Mouse (Mus musculus): ENCODE results near the gene Rflnb. TPM values are rescaled to one million over a fixed set of nuclear protein-coding genes. Genes with fewer than 3 reads are reported as not detected.
A peak's percentile ranks its signal among the peaks of the same experiment; 100 is the strongest.

The Rflnb gene
- total and polyA plus RNA-seq, 3 experiments, result 0.19 to 0.85 (median 0.69) TPM

GRCm38 (mm10) chr11:75972188-75972587 is 55.4 kb downstream of the Rflnb start:
- Histone ChIP-seq H3K9me3 (replicated peaks; ENCODE audit: low read length) (peaks cover 4% of the 10 kb centered on the region), H3K9ac (ENCODE audit: insufficient read depth, low read depth) (no peak overlapping the region), H3K4me3 (replicated peaks in 1 of 3; ENCODE audit: low read depth in 2 of 3, low read length in 2 of 3, poor library complexity in 1 of 3) (no peak overlapping the region), H3K36me3 (replicated peaks in 1 of 2; ENCODE audit: control insufficient read depth in 1 of 2, insufficient read depth in 1 of 2, low read length in 1 of 2) (no peaks in the 10 kb centered on the region), H3K27ac (ENCODE audit: insufficient read depth, low read depth) (no peak overlapping the region), H3K79me2 (replicated peaks; ENCODE audit: control insufficient read depth, extremely low read depth, insufficient read depth, poor library complexity, severe bottlenecking) (no peaks in the 10 kb centered on the region), H3K27me3 (replicated peaks) (peaks cover 50% of the 10 kb centered on the region), H3K4me1 (ENCODE audit: control insufficient read depth in 1 of 2, insufficient read depth in 2 of 2) (peaks cover 0 to 11% of the 10 kb centered on the region in 2 experiments; a peak in 2 of 4 replicates), H3K4me2 (ENCODE audit: insufficient read depth, low read depth, poor library complexity, severe bottlenecking) (no peak overlapping the region)
- TF ChIP-seq MAX (IDR thresholded peaks at IDR 0.05; ENCODE audit: low read length) (no peak), MXI1 (IDR thresholded peaks at IDR 0.05; ENCODE audit: low read depth, low read length) (no peak), MAFK (IDR thresholded peaks at IDR 0.05; ENCODE audit: insufficient replicate concordance, low read length) (no peak), KAT2A (IDR thresholded peaks at IDR 0.05; ENCODE audit: insufficient replicate concordance, low read length) (no peak), BHLHE40 (IDR thresholded peaks at IDR 0.05; ENCODE audit: low read depth, low read length) (no peak), JUN (IDR thresholded peaks at IDR 0.05; ENCODE audit: insufficient read depth, low read depth, low read length) (no peak), HCFC1 (IDR thresholded peaks at IDR 0.05; ENCODE audit: low read depth, low read length) (no peak), RAD21 (IDR thresholded peaks at IDR 0.05; ENCODE audit: low read depth, low read length) (no peak), POLR2AphosphoS2 (IDR thresholded peaks at IDR 0.05; ENCODE audit: low read depth, low read length) (no peak), NELFE (IDR thresholded peaks at IDR 0.05; ENCODE audit: low read depth, low read length) (no peak), ZMIZ1 (IDR thresholded peaks at IDR 0.05; ENCODE audit: low read depth, low read length) (no peak), TBP (conservative IDR thresholded peaks at IDR 0.05; ENCODE audit: low read depth, low read length) (no peak), GABPA (IDR thresholded peaks at IDR 0.05; ENCODE audit: insufficient replicate concordance, low read depth, low read length) (no peak), IRF4 (IDR thresholded peaks at IDR 0.05; ENCODE audit: low read depth, low read length) (no peak), MEF2A (IDR thresholded peaks at IDR 0.05; ENCODE audit: borderline replicate concordance, low read depth, low read length) (no peak)
- DNase-seq (ENCODE audit: extremely low read depth), result no peak
- dilution Hi-C loops (cut with MboI; ENCODE audit: extremely low pct_ligation_motif_present, extremely low pct_unique_long_range_greater_than_20kb, low sequenced_read_pairs), result no loop called here
- in situ Hi-C loops (cut with MboI; ENCODE audit: low pct_ligation_motif_present, low pct_unique_long_range_greater_than_20kb, low sequenced_read_pairs), result no loop called here

GRCm38 (mm10) chr11:75970629-75971028 is 57.0 kb downstream of the Rflnb start:
- Histone ChIP-seq H3K27ac (ENCODE audit: insufficient read depth, low read depth) (no peak overlapping the region), H3K9ac (ENCODE audit: insufficient read depth, low read depth) (no peak overlapping the region), H3K9me3 (replicated peaks; ENCODE audit: low read length) (peaks cover 4% of the 10 kb centered on the region), H3K36me3 (replicated peaks in 1 of 2; ENCODE audit: control insufficient read depth in 1 of 2, insufficient read depth in 1 of 2, low read length in 1 of 2) (no peaks in the 10 kb centered on the region), H3K4me1 (ENCODE audit: control insufficient read depth in 1 of 2, insufficient read depth in 2 of 2) (peaks cover 0 to 13% of the 10 kb centered on the region in 2 experiments; a peak in 2 of 4 replicates), H3K27me3 (replicated peaks) (peaks cover 63% of the 10 kb centered on the region), H3K79me2 (replicated peaks; ENCODE audit: control insufficient read depth, extremely low read depth, insufficient read depth, poor library complexity, severe bottlenecking) (no peaks in the 10 kb centered on the region), H3K4me3 (replicated peaks in 1 of 3; ENCODE audit: low read depth in 2 of 3, low read length in 2 of 3, poor library complexity in 1 of 3) (no peak overlapping the region), H3K4me2 (ENCODE audit: insufficient read depth, low read depth, poor library complexity, severe bottlenecking) (no peak overlapping the region)
- in situ Hi-C loops (cut with MboI; ENCODE audit: low pct_ligation_motif_present, low pct_unique_long_range_greater_than_20kb, low sequenced_read_pairs), result no loop called here
- peak; percentile 17 for DNase-seq (ENCODE audit: extremely low read depth)
- TF ChIP-seq ZNF384 (IDR thresholded peaks at IDR 0.05; ENCODE audit: low read depth, low read length) (no peak), SMC3 (IDR thresholded peaks at IDR 0.05; ENCODE audit: low read depth, low read length) (peak; percentile 47), MYC (IDR thresholded peaks at IDR 0.05; ENCODE audit: low read depth, low read length) (peak; percentile 69; the same call in 1 of the 2 replicates), HCFC1 (IDR thresholded peaks at IDR 0.05; ENCODE audit: low read depth, low read length) (no peak), USF2 (conservative IDR thresholded peaks at IDR 0.05; ENCODE audit: low read depth, low read length) (no peak), MAZ (IDR thresholded peaks at IDR 0.05; ENCODE audit: low read depth, low read length) (no peak), MXI1 (IDR thresholded peaks at IDR 0.05; ENCODE audit: low read depth, low read length) (no peak), JUN (IDR thresholded peaks at IDR 0.05; ENCODE audit: insufficient read depth, low read depth, low read length) (no peak), NELFE (IDR thresholded peaks at IDR 0.05; ENCODE audit: low read depth, low read length) (no peak), MAFK (IDR thresholded peaks at IDR 0.05; ENCODE audit: insufficient replicate concordance, low read length) (no peak), GABPA (IDR thresholded peaks at IDR 0.05; ENCODE audit: insufficient replicate concordance, low read depth, low read length) (no peak), POLR2AphosphoS2 (IDR thresholded peaks at IDR 0.05; ENCODE audit: low read depth, low read length) (no peak), ZC3H11A (IDR thresholded peaks at IDR 0.05; ENCODE audit: low read depth, low read length) (no peak), RAD21 (IDR thresholded peaks at IDR 0.05; ENCODE audit: low read depth, low read length) (peak; percentile 50), TBP (conservative IDR thresholded peaks at IDR 0.05; ENCODE audit: low read depth, low read length) (no peak), KAT2A (IDR thresholded peaks at IDR 0.05; ENCODE audit: insufficient replicate concordance, low read length) (no peak), POLR2A (IDR thresholded peaks at IDR 0.05; ENCODE audit: low read depth, low read length) (no peak), E2F4 (IDR thresholded peaks at IDR 0.05; ENCODE audit: insufficient replicate concordance, low read depth, low read length) (no peak), CHD1 (IDR thresholded peaks at IDR 0.05; ENCODE audit: low read depth, low read length) (no peak), ELF1 (IDR thresholded peaks at IDR 0.05; ENCODE audit: low read depth, low read length) (no peak), SIN3A (IDR thresholded peaks at IDR 0.05; ENCODE audit: low read length) (no peak), UBTF (IDR thresholded peaks at IDR 0.05; ENCODE audit: low read depth, low read length) (no peak), BHLHE40 (IDR thresholded peaks at IDR 0.05; ENCODE audit: low read depth, low read length) (no peak), MAX (IDR thresholded peaks at IDR 0.05; ENCODE audit: low read length) (no peak), PAX5 (IDR thresholded peaks at IDR 0.05; ENCODE audit: low read length) (no peak), CTCF (conservative IDR thresholded peaks at IDR 0.05 in 1 of 2, IDR thresholded peaks at IDR 0.05 in 1 of 2; ENCODE audit: low read depth in 2 of 2, low read length in 2 of 2) (peak; percentile 30 to 71; a peak in 3 of 4 replicates), TCF12 (IDR thresholded peaks at IDR 0.05; ENCODE audit: low read depth, low read length) (no peak)
- dilution Hi-C loops (cut with MboI; ENCODE audit: extremely low pct_ligation_motif_present, extremely low pct_unique_long_range_greater_than_20kb, low sequenced_read_pairs), result no loop called here
